Mouse (Mus musculus): ENCODE measurements around the gene Bcl2.

DNA sequence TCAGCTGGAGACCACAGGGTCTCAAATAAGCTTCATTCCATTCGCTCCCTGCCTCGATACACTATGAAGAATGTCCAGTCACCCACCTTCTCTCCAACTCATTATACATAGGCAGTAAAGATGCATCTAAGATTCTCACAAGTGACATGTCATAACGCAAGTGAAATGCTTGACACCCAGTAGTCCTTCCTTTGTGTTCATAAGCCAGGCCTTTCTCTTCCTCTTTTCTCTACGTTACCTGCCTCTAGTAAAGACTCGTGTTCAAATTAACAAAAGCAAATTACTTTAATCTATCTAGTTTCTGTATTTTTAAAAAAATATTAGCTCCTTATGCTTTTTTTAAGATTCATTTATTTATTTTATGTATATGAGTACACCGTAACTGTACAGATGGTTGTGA, 59.8 kb downstream of the Bcl2 start:
- TF ChIP-seq CTCF (IDR thresholded peaks at IDR 0.05; ENCODE audit: low read depth) (no peak), EP300 (IDR thresholded peaks at IDR 0.05; ENCODE audit: low read depth) (no peak)

Data from heart, postnatal 0 days (tissue).